ENCODE assay signal across 8 mouse cellular contexts in the genomic region with DNA sequence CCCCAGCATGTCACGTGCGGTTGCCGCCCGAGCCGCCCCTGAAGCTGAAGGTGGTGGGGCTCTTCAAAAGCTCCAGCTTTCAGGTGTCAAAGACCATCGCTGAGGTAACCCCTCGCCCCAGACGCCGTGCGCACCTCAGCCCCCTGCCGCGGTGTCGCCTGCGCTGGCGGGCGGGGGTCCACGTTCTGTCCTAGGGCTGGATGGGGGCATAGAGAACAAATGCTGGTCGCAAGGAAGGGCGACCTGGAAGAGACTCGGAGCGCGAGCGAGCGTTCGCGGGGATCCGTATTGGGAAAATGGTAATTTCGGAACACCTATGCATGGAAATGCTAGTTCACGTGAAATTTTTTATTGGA. TPM values are rescaled to one million over a fixed set of nuclear protein-coding genes. Genes with fewer than 3 reads are reported as not detected.
DNase-seq lines count a peak whose midpoint lies in the region; ATAC-seq and TF ChIP-seq lines count a peak whose summit lies in the region.

No protein-coding gene starts in this region.

- H3K9me3 ChIP-seq in liver, embryonic 13.5 days (replicated peaks): no peaks in the 10 kb centered on the region

- peaks cover 7% of the 10 kb centered on the region for H3K4me1 ChIP-seq in heart, adult 2 months (ENCODE audit: control insufficient read depth, insufficient read depth, low read length)
- peaks cover 24% of the 10 kb centered on the region for H3K4me1 ChIP-seq in thymus, adult 2 months (replicated peaks; ENCODE audit: control insufficient read depth, insufficient read depth, low read length)
- H3K4me1 ChIP-seq in liver, embryonic 13.5 days (replicated peaks): peaks cover 24% of the 10 kb centered on the region

- intact Hi-C loops in heart, adult 2 months (cut with DNase I): loop anchor here (1.0 kb wide), 1 partner anchor 40 kb away; the partner anchor contains the start of gene Zbtb24

- no peaks in the 10 kb centered on the region for H3K36me3 ChIP-seq in heart, adult 2 months (ENCODE audit: control insufficient read depth, insufficient read depth, low read length)
- peaks cover 24% of the 10 kb centered on the region for H3K36me3 ChIP-seq in thymus, adult 2 months (ENCODE audit: control insufficient read depth, insufficient read depth, low read length)
- peaks cover 22% of the 10 kb centered on the region for H3K36me3 ChIP-seq in liver, embryonic 13.5 days

- H3K27me3 ChIP-seq in heart, adult 2 months (ENCODE audit: control insufficient read depth, insufficient read depth, low read length): no peaks in the 10 kb centered on the region
- no peaks in the 10 kb centered on the region for H3K27me3 ChIP-seq in thymus, adult 2 months (ENCODE audit: control insufficient read depth, insufficient read depth, low read length)
- peaks cover 15% of the 10 kb centered on the region for H3K27me3 ChIP-seq in liver, embryonic 13.5 days

- TF ChIP-seq POLR2A in heart, adult 2 months (IDR thresholded peaks at IDR 0.05; ENCODE audit: insufficient read depth, low read depth, low read length): no peak
- TF ChIP-seq POLR2A in thymus, adult 2 months (IDR thresholded peaks at IDR 0.05; ENCODE audit: control insufficient read depth, extremely low read depth, insufficient read depth, low read length, poor library complexity): 0 out of 2 replicates have a peak, but pooled peaks have one; percentile 3

- WGBS in heart, adult 2 months: 2% methylated on average over 29 of the region's 29 CpGs
- WGBS in thymus, adult 2 months: under 1% methylated on average over 29 of the region's 29 CpGs
- under 1% methylated on average over 29 of the region's 29 CpGs for WGBS in liver, embryonic 13.5 days (ENCODE audit: insufficient replicate concordance)

- no peaks in the 10 kb centered on the region; the same call in 1 of the 2 replicates for H3K79me2 ChIP-seq in heart, adult 2 months (replicated peaks; ENCODE audit: control insufficient read depth, insufficient read depth, low read length)

- no peak for TF ChIP-seq EP300 in heart, adult 2 months (IDR thresholded peaks at IDR 0.05; ENCODE audit: insufficient read depth, low read depth, low read length)

- H3K4me3 ChIP-seq in heart, adult 2 months: peak overlapping the region; percentile 75
- peak overlapping the region; percentile 84 for H3K4me3 ChIP-seq in thymus, adult 2 months (ENCODE audit: control insufficient read depth, insufficient read depth, low read length)
- peak overlapping the region; percentile 71 for H3K4me3 ChIP-seq in liver, embryonic 13.5 days (replicated peaks)

- no peak; the same call in 1 of the 2 replicates for ATAC-seq in liver, embryonic 13.5 days (ENCODE audit: low read depth)

- H3K4me2 ChIP-seq in liver, embryonic 13.5 days: peak overlapping the region; percentile 100

- no peak for DNase-seq in heart, adult 2 months
- DNase-seq in heart, adult 8-10 months (ENCODE audit: low spot score): no peak
- no peak for DNase-seq in thymus, adult 2 months
- no peak for DNase-seq in thymus, adult 18-20 months
- no peak for DNase-seq in liver, embryonic 13.5 days
- no peak for DNase-seq in adrenal gland, adult 18-20 months (ENCODE audit: low spot score in 2 of 2)
- no peak for DNase-seq in yolk sac, embryonic 10.5 days (ENCODE audit: low spot score)
- DNase-seq in right cerebral cortex, adult 18-20 months: no peak

- H3K27ac ChIP-seq in heart, adult 2 months: peak overlapping the region; percentile 4; the same call in 1 of the 2 replicates
- no peak overlapping the region for H3K27ac ChIP-seq in thymus, adult 2 months (ENCODE audit: control insufficient read depth, insufficient read depth, low read length)
- H3K27ac ChIP-seq in liver, embryonic 13.5 days: no peak overlapping the region

- no peak for TF ChIP-seq CTCF in heart, adult 2 months (IDR thresholded peaks at IDR 0.05)
- no peak for TF ChIP-seq CTCF in thymus, adult 2 months (IDR thresholded peaks at IDR 0.05; ENCODE audit: borderline replicate concordance, control insufficient read depth, extremely low read depth, insufficient read depth, low read length, poor library complexity)

- peak overlapping the region; percentile 68 for H3K9ac ChIP-seq in heart, adult 2 months (ENCODE audit: low read depth, low read length)
- peak overlapping the region; percentile 73 for H3K9ac ChIP-seq in liver, embryonic 13.5 days

RNA-seq across cellular contexts. Expression of gene Ppil6, which starts 0.3 kb away (rescaled TPM):
- 1 to 10 TPM in 1 of 2 experiments, under 1 TPM in 1; 0.84 to 1.7 TPM for total RNA-seq in heart, adult 2 months (2021)
- 0.59 and 1.2 TPM in 2 replicates for polyA plus RNA-seq in heart, adult 2 months (2012; rRNA removed)
- 1 to 10 TPM in 2 of 4 experiments, under 1 TPM in 2; 0.78 to 1.4 (median 1.1) TPM for total RNA-seq in heart, adult 8-10 months (2022)
- 0.15 and 0.20 TPM in 2 replicates for polyA plus RNA-seq in thymus, adult 2 months (2012; rRNA removed)
- polyA plus RNA-seq in liver, embryonic 13.5 days (2015; fragmentation: Nextera tagmentation; extraction: Ambion mirVana): not detected in 2 replicates
- total RNA-seq in adrenal gland, adult 18-20 months (2021): under 1 TPM; 0.43 to 0.64 TPM

RNA-seq across cellular contexts. Expression of gene Smpd2, which starts 0.3 kb away (rescaled TPM):
- 10 to 100 TPM; 31.8 to 36.2 TPM for total RNA-seq in heart, adult 2 months (2021)
- polyA plus RNA-seq in heart, adult 2 months (2012; rRNA removed): 60.2 and 60.8 TPM in 2 replicates
- total RNA-seq in heart, adult 8-10 months (2022): 10 to 100 TPM; 30.1 to 40.2 (median 34.8) TPM
- 134 and 141 TPM in 2 replicates for polyA plus RNA-seq in thymus, adult 2 months (2012; rRNA removed)
- polyA plus RNA-seq in liver, embryonic 13.5 days (2015; fragmentation: Nextera tagmentation; extraction: Ambion mirVana): 9.8 and 11.2 TPM in 2 replicates
- total RNA-seq in adrenal gland, adult 18-20 months (2021): 10 to 100 TPM; 17.4 to 22.2 TPM

RNA-seq across cellular contexts. Expression of gene Mical1, which starts 14.4 kb away (rescaled TPM):
- 10 to 100 TPM in 1 of 2 experiments, 1 to 10 TPM in 1; 9.6 to 11.0 TPM for total RNA-seq in heart, adult 2 months (2021)
- 18.5 and 20.3 TPM in 2 replicates for polyA plus RNA-seq in heart, adult 2 months (2012; rRNA removed)
- 10 to 100 TPM in 2 of 4 experiments, 1 to 10 TPM in 2; 7.5 to 12.7 (median 9.8) TPM for total RNA-seq in heart, adult 8-10 months (2022)
- polyA plus RNA-seq in thymus, adult 2 months (2012; rRNA removed): 232 and 249 TPM in 2 replicates
- 6.0 and 6.1 TPM in 2 replicates for polyA plus RNA-seq in liver, embryonic 13.5 days (2015; fragmentation: Nextera tagmentation; extraction: Ambion mirVana)
- 10 to 100 TPM in 1 of 2 experiments, 1 to 10 TPM in 1; 8.8 to 15.2 TPM for total RNA-seq in adrenal gland, adult 18-20 months (2021)

RNA-seq across cellular contexts. Expression of gene Cd164, which starts 28.7 kb away (rescaled TPM):
- 100 to 1,000 TPM; 137 to 151 TPM for total RNA-seq in heart, adult 2 months (2021)
- polyA plus RNA-seq in heart, adult 2 months (2012; rRNA removed): 131 and 193 TPM in 2 replicates
- 100 to 1,000 TPM; 143 to 147 (median 145) TPM for total RNA-seq in heart, adult 8-10 months (2022)
- 223 and 238 TPM in 2 replicates for polyA plus RNA-seq in thymus, adult 2 months (2012; rRNA removed)
- 61.1 and 80.0 TPM in 2 replicates for polyA plus RNA-seq in liver, embryonic 13.5 days (2015; fragmentation: Nextera tagmentation; extraction: Ambion mirVana)
- total RNA-seq in adrenal gland, adult 18-20 months (2021): 100 to 1,000 TPM; 213 to 232 TPM

RNA-seq across cellular contexts. Expression of gene Zbtb24, which starts 40.3 kb away (rescaled TPM):
- total RNA-seq in heart, adult 2 months (2021): 1 to 10 TPM; 6.9 to 7.9 TPM
- polyA plus RNA-seq in heart, adult 2 months (2012; rRNA removed): 6.0 and 8.7 TPM in 2 replicates
- 1 to 10 TPM; 6.5 to 9.3 (median 7.6) TPM for total RNA-seq in heart, adult 8-10 months (2022)
- 31.4 and 31.6 TPM in 2 replicates for polyA plus RNA-seq in thymus, adult 2 months (2012; rRNA removed)
- 5.2 and 5.7 TPM in 2 replicates for polyA plus RNA-seq in liver, embryonic 13.5 days (2015; fragmentation: Nextera tagmentation; extraction: Ambion mirVana)
- 10 to 100 TPM; 17.0 to 20.3 TPM for total RNA-seq in adrenal gland, adult 18-20 months (2021)
